Mouse (Mus musculus) neural tube, embryonic 12.5 days (tissue): Measurements from ENCODE around the gene Vamp1. TPM values are rescaled to one million over a fixed set of nuclear protein-coding genes. Genes with fewer than 3 reads are reported as not detected.

Experiments
- microRNA-seq: library from miRNA; unstranded; fragments of <30 nt; microRNA quantifications from one replicate; pipeline ENCODE4, GENCODE M21; 2017
- polyA plus RNA-seq: library from polyadenylated mRNA; unstranded; fragments of >200 nt; fragmentation: Nextera tagmentation; extraction: Ambion mirVana; gene quantifications from 2 replicates; pipeline ENCODE4 v1.2.1, GENCODE M21; 2016

Vamp1 gene
- polyA plus RNA-seq, 1 experiment from 2014 or later: 8.0 TPM

Small RNAs within 50 kb of the gene (microRNA-seq; reads per million reads assigned to microRNA genes)
- gene Mir3098 (1.1 reads per million), gene Mir8113 (not detected)

Other genes starting within 250 kb of the Vamp1 start
- 9.8 and 10.0 TPM in 2 replicates for gene Pianp, start 218.9 kb upstream of the Vamp1 start, polyA plus RNA-seq
- 17.0 and 19.1 TPM in 2 replicates for gene Zfp384, start 206.4 kb upstream of the Vamp1 start, polyA plus RNA-seq
- gene Ing4, start 175.8 kb upstream of the Vamp1 start, polyA plus RNA-seq: 151 and 156 TPM in 2 replicates
- gene Acrbp, start 165.9 kb upstream of the Vamp1 start, polyA plus RNA-seq: 15.1 and 15.3 TPM in 2 replicates
- gene Lpar5, start 147.6 kb upstream of the Vamp1 start, polyA plus RNA-seq: 0.32 and 0.54 TPM in 2 replicates
- 115 and 121 TPM in 2 replicates for gene Chd4, start 119.6 kb upstream of the Vamp1 start, polyA plus RNA-seq
- 53.9 and 56.3 TPM in 2 replicates for gene Nop2, start 83.6 kb upstream of the Vamp1 start, polyA plus RNA-seq
- gene Iffo1, start 70.3 kb upstream of the Vamp1 start, polyA plus RNA-seq: 21.9 and 22.6 TPM in 2 replicates
- gene Gapdh, start 49.1 kb upstream of the Vamp1 start, polyA plus RNA-seq: 1,605 and 1,721 TPM in 2 replicates
- gene Ncapd2, start 23.9 kb upstream of the Vamp1 start, polyA plus RNA-seq: 131 and 140 TPM in 2 replicates
- gene Mrpl51, start 23.8 kb upstream of the Vamp1 start, polyA plus RNA-seq: 157 and 169 TPM in 2 replicates
- gene Tapbpl, start 16.3 kb downstream of the Vamp1 start, polyA plus RNA-seq: 3.2 and 3.8 TPM in 2 replicates
- gene Cd27, start 21.5 kb downstream of the Vamp1 start, polyA plus RNA-seq: 2.0 and 2.3 TPM in 2 replicates
- gene Tuba3a, start 70.5 kb downstream of the Vamp1 start, polyA plus RNA-seq: 0.42 TPM in 1 of 2 replicates, not detected in the other
- 17.0 and 18.7 TPM in 2 replicates for gene Ltbr, start 98.3 kb downstream of the Vamp1 start, polyA plus RNA-seq
- 0.13 and 0.47 TPM in 2 replicates for gene Scnn1a, start 105.1 kb downstream of the Vamp1 start, polyA plus RNA-seq
- 22.7 and 23.3 TPM in 2 replicates for gene Tnfrsf1a, start 133.8 kb downstream of the Vamp1 start, polyA plus RNA-seq
- 0.09 and 0.15 TPM in 2 replicates for gene Plekhg6, start 165.2 kb downstream of the Vamp1 start, polyA plus RNA-seq